Mouse (Mus musculus): ENCODE data around the gene Trim32.

Trim32 gene

GRCm38 (mm10) chr4:65604504-65605150, at the start of gene Trim32:
Gene Trim32, plus strand, starts transcription at chr4:65604986.
- peak; percentile 99 to 100 for DNase-seq

GRCm38 (mm10) chr4:65565493-65565892, 39.3 kb upstream of the Trim32 start:
- DNase-seq = no peak

GRCm38 (mm10) chr4:65580254-65580653, 24.5 kb upstream of the Trim32 start:
- no peak for DNase-seq

GRCm38 (mm10) chr4:65586947-65587346, 17.8 kb upstream of the Trim32 start:
- peak; percentile 76 to 84 for DNase-seq

GRCm38 (mm10) chr4:65589780-65590179, 15.0 kb upstream of the Trim32 start:
- DNase-seq = peak; percentile 51 to 58

GRCm38 (mm10) chr4:65594601-65595369, 10.0 kb upstream of the Trim32 start:
- no peak for DNase-seq

GRCm38 (mm10) chr4:65605151-65605702, 441 bp downstream of the Trim32 start:
- peak in 1 of 2 experiments; percentile 42 for DNase-seq

- peak; percentile 42 to 55 for DNase-seq
Measured at GRCm38 (mm10) chr4:65607184-65607631, 2.4 kb downstream of the Trim32 start.

- peak; percentile 34 for DNase-seq
Measured at GRCm38 (mm10) chr4:65608112-65608511, 3.3 kb downstream of the Trim32 start.

- DNase-seq = peak; percentile 54 to 56
Measured at GRCm38 (mm10) chr4:65610329-65610728, 5.5 kb downstream of the Trim32 start.

- DNase-seq = peak; percentile 71 to 78
Measured at GRCm38 (mm10) chr4:65610896-65611295, 6.1 kb downstream of the Trim32 start.

- DNase-seq = peak; percentile 47 to 54
Measured at GRCm38 (mm10) chr4:65613135-65613534, 8.3 kb downstream of the Trim32 start.

GRCm38 (mm10) chr4:65620125-65620524, 15.3 kb downstream of the Trim32 start:
- no peak for DNase-seq

- no peak for DNase-seq
Measured at GRCm38 (mm10) chr4:65638231-65638630, 33.4 kb downstream of the Trim32 start.

- DNase-seq = no peak
Measured at GRCm38 (mm10) chr4:65642611-65643010, 37.8 kb downstream of the Trim32 start.

- DNase-seq = peak; percentile 82 to 89
Measured at GRCm38 (mm10) chr4:65654723-65655122, 49.9 kb downstream of the Trim32 start.

GRCm38 (mm10) chr4:65663176-65663575, 58.4 kb downstream of the Trim32 start:
- no peak for DNase-seq
